Mouse (Mus musculus): ENCODE data around the gene Armc12. TPM values are rescaled to one million over a fixed set of nuclear protein-coding genes. Genes with fewer than 3 reads are reported as not detected.

The Armc12 gene
- polyA plus RNA-seq, 1 experiment from 2014 or later: not detected

DNA sequence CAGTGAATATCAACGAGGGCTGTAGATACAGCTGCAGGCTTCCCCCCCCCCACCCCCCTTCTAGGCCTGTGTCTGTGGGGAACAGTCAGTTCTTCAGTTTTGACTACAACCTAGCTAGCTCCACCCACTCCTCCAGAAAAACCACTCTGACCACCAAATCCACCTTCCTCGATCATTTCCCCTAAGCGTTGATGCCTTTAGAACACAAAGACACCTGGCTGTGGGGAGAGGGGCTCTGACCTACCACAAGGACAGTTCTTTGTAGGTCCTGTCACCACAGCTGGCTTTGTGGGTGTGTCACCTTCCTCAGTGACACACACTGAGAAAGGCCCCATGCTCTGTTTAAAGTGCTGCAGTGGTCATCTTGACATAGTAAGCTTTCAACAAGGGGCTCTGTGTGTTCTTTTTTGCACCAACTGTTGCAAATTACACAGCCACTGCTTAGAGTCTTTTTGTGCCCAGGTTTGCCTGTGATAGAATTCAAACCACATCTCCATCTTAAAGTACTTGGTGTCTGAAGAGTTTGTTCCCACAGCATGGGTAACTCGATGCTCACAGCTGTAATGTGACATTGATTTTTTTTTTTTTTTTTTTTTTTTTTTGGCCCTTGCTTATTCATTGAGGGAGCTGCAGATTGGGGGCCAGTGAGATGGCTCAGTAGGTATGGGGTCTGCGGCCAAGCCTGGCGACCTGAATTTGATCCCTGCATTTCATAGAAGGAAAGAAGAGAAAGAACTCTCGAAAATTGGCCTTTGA, 42.2 kb upstream of the Armc12 start:
- WGBS (ENCODE audit: insufficient replicate concordance): 50% methylated on average over 7 of the region's 7 CpGs
- DNase-seq: no peak
- Histone ChIP-seq H3K4me3 (ENCODE audit: low read depth, low read length) (no peak overlapping the region), H3K4me2 (ENCODE audit: low read depth, low read length) (no peak overlapping the region), H3K36me3 (replicated peaks; ENCODE audit: insufficient read depth, low read length) (no peaks in the 10 kb centered on the region), H3K27ac (ENCODE audit: low read depth) (no peak overlapping the region), H3K9ac (replicated peaks) (no peak overlapping the region), H3K4me1 (ENCODE audit: insufficient read depth) (peaks cover 12% of the 10 kb centered on the region), H3K27me3 (ENCODE audit: insufficient read depth, low read length) (no peaks in the 10 kb centered on the region), H3K9me3 (ENCODE audit: low read length) (no peaks in the 10 kb centered on the region)
- TF ChIP-seq CTCF (IDR thresholded peaks at IDR 0.05; ENCODE audit: low read depth) (no peak), EP300 (IDR thresholded peaks at IDR 0.05; ENCODE audit: low read depth) (no peak)
- no peak for ATAC-seq

DNA sequence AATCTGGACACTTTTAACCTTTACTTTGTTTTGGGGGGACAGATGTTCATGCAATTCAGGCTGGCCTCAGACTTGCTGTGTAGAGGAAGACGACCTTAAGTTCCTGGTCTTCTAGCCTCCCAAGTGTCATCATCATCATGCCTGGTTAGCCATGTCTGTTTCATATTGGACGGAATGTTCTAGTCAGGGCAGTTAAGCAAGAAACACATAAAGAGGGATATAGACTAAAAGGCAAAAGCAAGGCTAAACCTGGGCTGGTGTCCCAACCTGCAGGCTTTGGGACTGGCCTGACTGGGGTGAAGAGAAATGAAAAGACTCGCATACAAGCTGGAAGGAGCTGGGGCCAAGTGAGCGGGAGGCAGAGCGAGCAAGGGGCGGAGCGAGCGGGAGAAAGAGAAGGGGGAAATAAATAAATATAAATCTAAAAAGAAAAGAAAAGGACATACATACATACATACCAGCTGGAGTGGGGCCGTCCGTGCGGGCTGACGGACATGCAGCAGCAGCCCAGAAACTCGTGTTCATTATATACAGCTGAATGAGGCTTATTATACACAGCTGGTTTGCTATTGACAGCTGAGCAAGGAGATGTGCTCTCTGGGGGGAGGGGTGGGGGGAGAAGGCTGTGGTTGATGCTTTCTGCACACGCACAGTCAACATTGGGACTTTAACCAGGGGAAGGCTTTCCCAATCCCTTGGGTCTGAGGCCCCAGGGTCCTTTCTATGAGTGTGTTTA, 39.4 kb upstream of the Armc12 start:
- ATAC-seq (no peak), DNase-seq (no peak)
- H3K27me3 ChIP-seq (ENCODE audit: insufficient read depth, low read length): no peaks in the 10 kb centered on the region
- no peak overlapping the region for H3K27ac ChIP-seq (ENCODE audit: low read depth)
- peaks cover 6% of the 10 kb centered on the region for H3K4me1 ChIP-seq (ENCODE audit: insufficient read depth)
- TF ChIP-seq CTCF (IDR thresholded peaks at IDR 0.05; ENCODE audit: low read depth) (no peak), EP300 (IDR thresholded peaks at IDR 0.05; ENCODE audit: low read depth) (no peak)
- no peaks in the 10 kb centered on the region for H3K9me3 ChIP-seq (ENCODE audit: low read length)
- H3K36me3 ChIP-seq (replicated peaks; ENCODE audit: insufficient read depth, low read length): no peaks in the 10 kb centered on the region
- no peak overlapping the region for H3K9ac ChIP-seq (replicated peaks)
- H3K4me2 ChIP-seq (ENCODE audit: low read depth, low read length): no peak overlapping the region
- 86% methylated on average over 14 of the region's 14 CpGs for WGBS (ENCODE audit: insufficient replicate concordance)
- no peak overlapping the region for H3K4me3 ChIP-seq (ENCODE audit: low read depth, low read length)

DNA sequence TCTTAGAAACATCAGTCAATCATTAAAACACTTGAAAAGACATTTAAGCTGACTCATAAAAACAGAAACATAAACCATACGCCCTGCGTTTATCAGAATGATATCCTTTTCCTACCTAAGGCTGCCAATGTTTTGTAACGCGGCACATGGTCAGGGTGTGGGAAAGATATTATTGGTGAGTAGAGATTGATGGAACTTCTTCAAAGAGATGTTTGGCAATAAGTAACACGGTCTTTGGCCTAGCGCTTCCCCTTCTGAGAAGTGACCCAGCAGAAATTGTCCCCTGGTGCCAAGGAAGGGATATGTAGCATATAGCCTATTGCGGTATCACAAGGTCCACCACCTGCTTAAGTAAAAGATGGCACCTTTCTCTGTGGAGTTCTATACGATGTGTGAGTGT, 34.8 kb upstream of the Armc12 start:
- no peak overlapping the region; the same call in 1 of the 2 replicates for H3K27ac ChIP-seq (ENCODE audit: low read depth)
- 0 out of 2 replicates have a peak, but pooled peaks cover 2% of the 10 kb centered on the region for H3K4me1 ChIP-seq (ENCODE audit: insufficient read depth)
- H3K4me2 ChIP-seq (ENCODE audit: low read depth, low read length): no peak overlapping the region
- TF ChIP-seq EP300 (IDR thresholded peaks at IDR 0.05; ENCODE audit: low read depth) (no peak), CTCF (IDR thresholded peaks at IDR 0.05; ENCODE audit: low read depth) (no peak)
- H3K36me3 ChIP-seq (replicated peaks; ENCODE audit: insufficient read depth, low read length): no peaks in the 10 kb centered on the region
- no peak overlapping the region for H3K4me3 ChIP-seq (ENCODE audit: low read depth, low read length)
- 71% methylated on average over 8 of the region's 8 CpGs for WGBS (ENCODE audit: insufficient replicate concordance)
- H3K9me3 ChIP-seq (ENCODE audit: low read length): no peaks in the 10 kb centered on the region
- no peak overlapping the region for H3K9ac ChIP-seq (replicated peaks)
- no peaks in the 10 kb centered on the region for H3K27me3 ChIP-seq (ENCODE audit: insufficient read depth, low read length)
- no peak for ATAC-seq
- no peak for DNase-seq

DNA sequence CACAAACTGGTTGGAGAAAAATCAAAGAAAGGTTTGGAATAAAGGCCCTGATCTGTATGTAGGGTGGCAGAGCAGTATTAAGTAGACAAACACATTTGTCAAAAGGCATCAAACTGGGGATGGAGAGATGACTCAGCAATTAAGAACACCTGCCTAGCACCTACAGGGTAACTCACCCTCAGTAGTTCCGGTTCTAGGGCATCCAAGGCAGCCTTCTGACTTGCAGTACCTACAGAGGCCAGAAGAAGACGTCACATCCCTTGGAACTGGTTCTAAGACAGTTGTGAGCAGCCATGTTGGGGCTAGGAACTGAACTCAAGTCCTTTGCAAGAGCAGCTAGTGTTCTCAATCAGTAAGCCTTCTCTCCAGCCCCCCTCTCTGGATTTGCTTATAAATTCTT, 31.4 kb upstream of the Armc12 start:
- TF ChIP-seq CTCF (IDR thresholded peaks at IDR 0.05; ENCODE audit: low read depth) (no peak), EP300 (IDR thresholded peaks at IDR 0.05; ENCODE audit: low read depth) (no peak)
- H3K9ac ChIP-seq (replicated peaks): no peak overlapping the region
- H3K4me1 ChIP-seq (ENCODE audit: insufficient read depth): no peaks in the 10 kb centered on the region
- H3K4me3 ChIP-seq (ENCODE audit: low read depth, low read length): no peak overlapping the region
- no peaks in the 10 kb centered on the region for H3K9me3 ChIP-seq (ENCODE audit: low read length)
- no peak overlapping the region for H3K27ac ChIP-seq (ENCODE audit: low read depth)
- no peaks in the 10 kb centered on the region for H3K27me3 ChIP-seq (ENCODE audit: insufficient read depth, low read length)
- H3K36me3 ChIP-seq (replicated peaks; ENCODE audit: insufficient read depth, low read length): no peaks in the 10 kb centered on the region
- WGBS (ENCODE audit: insufficient replicate concordance): 67% methylated on average over 2 of the region's 2 CpGs
- no peak for DNase-seq
- no peak for ATAC-seq
- H3K4me2 ChIP-seq (ENCODE audit: low read depth, low read length): no peak overlapping the region

DNA sequence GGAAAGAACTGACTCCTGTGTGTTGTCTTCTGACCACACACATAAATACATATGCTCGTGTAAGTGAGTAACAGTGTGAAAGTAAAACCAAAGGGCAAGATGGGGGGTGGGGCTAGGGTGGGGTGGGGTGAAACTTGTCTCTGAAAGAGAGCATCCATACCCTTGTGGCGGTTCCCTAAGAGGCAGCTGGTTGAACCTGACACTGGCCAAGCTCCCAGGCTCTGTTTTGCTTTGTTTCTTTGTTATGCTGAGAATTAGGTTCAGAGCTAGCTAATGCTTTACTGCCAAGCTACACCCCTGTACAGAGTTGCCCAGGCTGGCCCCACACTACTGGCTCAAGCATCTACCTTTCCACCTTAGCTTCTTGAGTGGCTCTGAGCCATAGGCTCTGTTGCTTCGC, 30.1 kb upstream of the Armc12 start:
- Histone ChIP-seq H3K27ac (ENCODE audit: low read depth) (no peak overlapping the region), H3K4me3 (ENCODE audit: low read depth, low read length) (no peak overlapping the region), H3K9ac (replicated peaks) (no peak overlapping the region), H3K36me3 (replicated peaks; ENCODE audit: insufficient read depth, low read length) (no peaks in the 10 kb centered on the region), H3K4me1 (ENCODE audit: insufficient read depth) (no peaks in the 10 kb centered on the region), H3K27me3 (ENCODE audit: insufficient read depth, low read length) (no peaks in the 10 kb centered on the region), H3K4me2 (ENCODE audit: low read depth, low read length) (no peak overlapping the region), H3K9me3 (ENCODE audit: low read length) (no peaks in the 10 kb centered on the region)
- no peak for DNase-seq
- WGBS (ENCODE audit: insufficient replicate concordance): 73% methylated on average over 3 of the region's 3 CpGs
- TF ChIP-seq CTCF (IDR thresholded peaks at IDR 0.05; ENCODE audit: low read depth): no peak
- TF ChIP-seq EP300 (IDR thresholded peaks at IDR 0.05; ENCODE audit: low read depth): no peak
- no peak for ATAC-seq

DNA sequence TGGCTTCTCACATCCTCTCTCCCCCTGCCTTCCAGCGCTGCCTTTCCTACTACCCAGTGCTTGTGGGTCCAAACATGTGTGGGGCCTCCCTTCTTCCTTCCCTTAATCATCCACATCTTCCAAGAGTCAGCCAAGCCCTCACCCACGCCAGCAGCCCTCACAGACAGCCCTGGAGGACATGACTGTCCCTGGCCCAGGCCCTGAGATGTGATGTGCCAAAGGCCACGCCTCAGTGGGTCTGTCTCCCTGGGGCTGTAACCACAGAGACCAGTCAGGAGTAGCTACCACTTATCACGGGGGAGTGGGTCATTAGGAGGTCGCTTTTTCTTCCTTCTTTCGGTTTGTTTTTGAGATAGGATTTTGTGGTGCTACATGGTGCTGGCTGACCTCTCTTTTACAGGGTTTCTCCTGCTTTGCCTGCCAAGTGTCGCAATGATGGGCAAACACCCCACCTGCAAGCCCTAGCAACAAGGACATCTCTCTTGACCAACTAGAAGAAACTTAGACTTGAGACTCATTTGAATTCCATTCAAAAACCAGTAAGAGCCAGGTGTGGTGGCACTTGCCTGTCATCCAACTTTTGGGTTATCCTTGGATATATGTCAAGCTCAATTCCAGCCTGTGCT, 28.3 kb upstream of the Armc12 start:
- TF ChIP-seq EP300 (IDR thresholded peaks at IDR 0.05; ENCODE audit: low read depth) (no peak), CTCF (IDR thresholded peaks at IDR 0.05; ENCODE audit: low read depth) (no peak)
- no peaks in the 10 kb centered on the region for H3K36me3 ChIP-seq (replicated peaks; ENCODE audit: insufficient read depth, low read length)
- no peak overlapping the region for H3K27ac ChIP-seq (ENCODE audit: low read depth)
- H3K4me1 ChIP-seq (ENCODE audit: insufficient read depth): no peaks in the 10 kb centered on the region
- peak; percentile 47; the same call in 1 of the 2 replicates for ATAC-seq
- WGBS (ENCODE audit: insufficient replicate concordance): 36% methylated on average over 7 of the region's 7 CpGs
- H3K9ac ChIP-seq (replicated peaks): no peak overlapping the region
- DNase-seq: peak; percentile 51
- no peaks in the 10 kb centered on the region for H3K9me3 ChIP-seq (ENCODE audit: low read length)
- no peak overlapping the region for H3K4me2 ChIP-seq (ENCODE audit: low read depth, low read length)
- no peak overlapping the region for H3K4me3 ChIP-seq (ENCODE audit: low read depth, low read length)
- no peaks in the 10 kb centered on the region for H3K27me3 ChIP-seq (ENCODE audit: insufficient read depth, low read length)
